Mouse (Mus musculus): ENCODE measurements at regions not wholly inside any gene's neighbourhood (a gene's known extent, or its start where the extent isn't known, plus 50 kb on each side); places are given as distances from the start of the nearest gene placed in this dataset.
"Not testable (repeated sequence)": the region's sequence is repeated elsewhere in the genome, so short reads cannot be mapped to it uniquely, and the experiment has no call there.

DNA sequence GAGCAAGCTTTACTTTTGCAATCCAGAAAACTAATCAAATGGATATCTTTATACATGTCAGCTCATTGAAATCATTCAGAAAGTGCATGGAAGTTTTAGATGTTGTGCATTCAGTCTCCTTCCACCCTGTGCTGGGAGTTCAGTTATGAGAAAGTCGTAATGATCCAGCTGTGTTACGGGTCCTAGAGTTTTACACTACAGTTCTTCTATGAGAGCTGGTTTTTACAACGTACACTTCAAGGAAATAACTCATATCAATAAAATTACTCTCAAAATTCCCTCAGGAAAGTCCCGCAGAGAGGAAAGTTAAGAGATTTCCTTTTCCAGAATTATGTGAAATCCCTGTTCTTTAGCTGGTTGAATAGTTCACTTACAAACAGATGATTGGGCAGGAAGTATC lies 418.1 kb upstream of the Slc10a2 start:
- no peak for DNase-seq
- intact Hi-C loops (cut with DNase I; ENCODE audit: low total_unique reads): no loop called here

DNA sequence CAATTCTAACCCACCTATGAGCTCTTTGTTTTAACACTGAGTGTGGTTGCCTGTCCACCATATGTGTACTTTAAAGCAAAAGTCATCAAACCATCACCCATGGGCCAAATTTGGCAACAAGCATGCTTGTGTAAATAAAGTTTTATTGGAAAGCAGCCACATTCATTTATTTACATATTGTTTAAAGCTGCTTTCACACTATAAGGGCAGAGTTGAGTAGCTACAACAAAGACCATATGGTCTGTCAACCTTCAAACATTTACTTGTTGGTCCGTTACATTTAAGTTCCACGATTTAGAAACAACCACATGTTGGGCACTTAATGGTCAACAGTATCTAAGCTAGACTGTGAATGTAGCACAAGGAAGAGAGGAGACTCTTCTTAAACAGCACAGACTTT lies 390.7 kb upstream of the Slc10a2 start:
- intact Hi-C loops (cut with DNase I; ENCODE audit: low total_unique reads): no loop called here
- no peak for DNase-seq

DNA sequence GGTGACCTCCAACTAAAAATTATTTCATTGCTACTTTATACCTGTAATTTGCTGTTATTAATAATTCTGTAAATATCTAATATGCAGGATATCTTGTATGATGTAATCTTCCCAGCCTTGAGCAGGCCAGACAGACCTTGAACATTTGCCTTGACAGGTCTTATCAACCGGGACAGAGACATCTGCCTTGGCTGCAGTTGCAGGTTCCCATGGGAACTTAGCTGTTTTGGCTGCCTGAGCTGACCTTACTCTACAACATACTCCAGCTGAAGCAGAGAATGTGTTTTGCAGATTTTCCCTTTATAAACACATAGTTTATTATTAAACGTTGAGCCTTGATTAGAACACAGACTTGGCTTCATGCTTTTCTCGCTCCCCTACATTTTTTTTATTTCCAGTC lies 385.3 kb upstream of the Slc10a2 start:
- peak; percentile 5 for DNase-seq
- intact Hi-C loops (cut with DNase I; ENCODE audit: low total_unique reads): no loop called here

DNA sequence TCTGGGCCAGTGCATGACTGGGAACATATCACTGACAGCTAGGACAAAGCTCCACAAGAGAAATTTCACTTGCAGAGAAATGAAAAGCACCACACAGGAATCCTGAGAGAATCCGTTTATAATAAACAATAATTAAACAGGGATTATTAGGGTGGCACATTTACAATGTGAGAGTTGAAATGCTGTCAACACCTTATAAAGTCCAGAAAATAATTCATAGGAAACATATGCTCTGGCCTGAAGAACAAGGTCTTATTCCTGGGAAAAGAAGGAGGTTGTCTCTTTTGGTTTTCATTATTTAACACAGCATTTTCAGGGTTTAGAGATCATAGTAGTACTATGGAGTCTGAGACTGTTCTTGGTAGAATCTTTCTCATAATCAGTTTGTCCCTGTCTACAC lies 377.8 kb upstream of the Slc10a2 start:
- DNase-seq: no peak
- intact Hi-C loops (cut with DNase I; ENCODE audit: low total_unique reads): no loop called here

DNA sequence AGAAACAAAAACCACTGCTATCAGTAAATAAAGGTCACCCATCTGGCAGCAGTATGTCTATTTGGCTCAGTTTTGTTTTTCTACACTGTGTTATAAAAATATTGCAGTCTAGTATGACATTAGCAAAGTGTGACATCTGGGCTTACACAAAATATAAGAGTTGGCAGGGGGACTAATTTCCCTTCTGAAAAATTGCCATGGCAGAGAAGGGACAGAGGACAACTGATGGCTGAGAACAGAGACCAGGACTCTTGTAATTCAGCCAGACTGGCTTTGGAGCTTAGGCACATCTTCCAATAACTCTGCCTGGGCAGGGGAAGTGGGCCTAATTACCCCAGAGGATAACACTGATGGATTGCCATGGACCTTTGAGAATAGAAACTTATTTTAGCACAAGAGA lies 367.8 kb upstream of the Slc10a2 start:
- no peak for DNase-seq
- intact Hi-C loops (cut with DNase I; ENCODE audit: low total_unique reads): no loop called here

DNA sequence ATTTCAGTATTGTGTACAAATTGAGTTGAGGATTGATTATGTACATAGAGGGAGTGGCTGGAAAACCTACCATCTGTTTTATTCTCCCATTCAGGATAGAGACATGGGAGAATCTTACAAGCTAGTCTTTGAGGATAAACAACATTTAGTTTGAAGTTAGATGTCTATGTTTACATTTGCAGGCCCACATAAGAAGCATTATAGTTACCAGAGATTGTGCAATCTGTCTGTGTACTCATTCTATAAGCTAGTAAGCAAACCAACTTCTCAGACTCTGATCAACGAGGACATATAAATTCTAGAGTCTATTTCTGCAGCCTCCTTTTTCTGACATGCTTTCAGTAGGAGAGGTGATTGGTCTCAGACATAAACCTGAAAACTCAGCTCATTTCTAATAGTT lies 367.4 kb upstream of the Slc10a2 start:
- intact Hi-C loops (cut with DNase I; ENCODE audit: low total_unique reads): no loop called here

DNA sequence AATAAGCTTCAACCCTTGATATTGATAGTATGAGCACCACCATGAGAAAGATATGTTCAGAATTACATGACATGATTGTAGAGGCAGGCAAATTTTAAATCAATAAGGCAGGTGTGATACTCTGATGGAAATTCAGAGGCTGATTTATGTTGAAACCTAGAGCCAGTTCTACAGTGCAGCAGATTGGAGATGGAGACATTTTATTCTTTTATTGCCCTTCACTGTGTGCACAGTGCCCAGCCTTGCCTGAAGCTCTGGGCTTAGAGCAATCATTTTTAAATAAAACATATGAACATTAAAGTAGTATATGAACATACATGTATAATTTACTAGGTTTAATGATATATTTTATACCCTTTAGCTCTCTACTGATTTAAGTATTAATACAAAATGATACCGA lies 352.5 kb upstream of the Slc10a2 start:
- no peak for DNase-seq
- intact Hi-C loops (cut with DNase I; ENCODE audit: low total_unique reads): no loop called here

More for the DNA sequence above, 367.4 kb upstream of the Slc10a2 start:
- DNase-seq: no peak

DNA sequence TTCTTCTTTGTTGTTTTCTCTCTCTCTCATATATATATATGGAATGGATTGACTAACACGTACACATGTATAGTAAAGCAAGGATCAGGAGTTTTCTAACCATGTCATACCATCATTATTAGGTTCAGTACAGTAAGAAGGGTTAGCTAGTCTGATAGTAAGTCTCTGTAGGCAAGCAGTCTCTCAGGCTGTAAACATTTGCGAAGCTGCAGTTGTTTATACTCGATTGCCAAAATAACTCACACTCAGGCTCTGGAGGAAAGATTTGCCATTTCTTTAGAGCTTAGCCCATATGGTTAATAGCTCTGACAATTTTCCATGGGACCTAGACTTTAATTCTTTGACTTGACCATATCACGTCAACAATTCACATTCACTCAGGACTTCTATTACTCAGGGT lies 348.3 kb upstream of the Slc10a2 start:
- DNase-seq: no peak
- intact Hi-C loops (cut with DNase I; ENCODE audit: low total_unique reads): no loop called here

DNA sequence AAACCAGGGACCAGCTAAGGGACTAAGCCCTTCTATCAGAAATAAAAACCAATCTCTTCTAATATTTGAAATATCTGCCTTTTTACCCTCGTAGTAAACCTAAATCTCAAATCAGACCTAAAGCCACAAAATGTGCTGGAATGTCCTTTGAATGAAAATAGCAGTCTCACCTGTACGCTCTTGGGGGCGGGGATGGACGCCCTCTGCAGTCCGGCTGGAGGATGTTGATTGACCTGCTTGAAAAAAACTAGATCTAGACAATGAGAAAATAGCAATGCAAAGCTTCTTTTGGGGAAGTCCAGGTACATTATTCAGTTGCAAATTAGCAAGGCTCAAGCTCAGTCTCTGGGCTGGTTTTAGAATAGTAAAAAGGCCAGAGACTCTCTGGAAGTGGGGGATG lies 337.1 kb upstream of the Slc10a2 start:
- intact Hi-C loops (cut with DNase I; ENCODE audit: low total_unique reads); DNase-seq: not testable (repeated sequence)

DNA sequence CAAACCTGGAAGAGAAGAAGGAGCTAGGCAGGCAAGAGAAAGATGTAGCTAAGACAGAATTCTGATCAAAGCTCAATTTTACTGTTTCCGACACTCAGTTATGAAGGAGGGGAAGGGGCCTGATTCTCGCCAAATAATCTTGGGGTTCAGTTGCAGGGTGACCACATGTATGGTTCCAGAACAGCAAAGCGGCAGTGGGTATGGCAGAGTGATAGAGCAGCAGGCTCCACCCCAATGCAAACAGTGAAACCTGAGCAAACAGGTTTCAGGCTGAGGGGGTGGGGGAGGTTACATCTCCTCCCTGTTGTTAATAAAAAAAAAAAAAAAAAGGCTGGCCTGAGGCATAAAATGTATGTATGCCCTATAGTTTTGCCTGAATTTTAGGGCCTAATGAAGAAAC lies 335.3 kb upstream of the Slc10a2 start:
- DNase-seq; intact Hi-C loops (cut with DNase I; ENCODE audit: low total_unique reads): not testable (repeated sequence)

DNA sequence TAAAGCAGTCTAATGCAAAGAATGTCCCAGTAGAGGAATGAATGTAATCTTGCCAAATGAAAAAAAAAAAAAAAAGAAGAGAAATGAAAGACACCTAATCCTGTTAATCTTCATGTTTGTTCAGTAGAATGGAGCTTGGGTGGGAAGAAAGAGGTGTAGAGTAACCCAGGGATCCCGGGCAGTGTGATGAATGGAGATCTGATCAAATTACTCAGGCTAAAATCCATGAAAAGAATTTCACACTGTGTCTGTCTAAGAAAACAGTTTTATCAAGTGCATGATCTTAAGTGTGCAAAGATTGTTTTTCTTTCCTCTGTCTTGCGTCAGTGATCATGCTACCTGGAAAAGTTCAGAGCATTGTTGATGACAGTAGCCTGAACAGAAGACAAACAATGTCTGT lies 333.9 kb upstream of the Slc10a2 start:
- no peak for DNase-seq
- intact Hi-C loops (cut with DNase I; ENCODE audit: low total_unique reads): no loop called here

DNA sequence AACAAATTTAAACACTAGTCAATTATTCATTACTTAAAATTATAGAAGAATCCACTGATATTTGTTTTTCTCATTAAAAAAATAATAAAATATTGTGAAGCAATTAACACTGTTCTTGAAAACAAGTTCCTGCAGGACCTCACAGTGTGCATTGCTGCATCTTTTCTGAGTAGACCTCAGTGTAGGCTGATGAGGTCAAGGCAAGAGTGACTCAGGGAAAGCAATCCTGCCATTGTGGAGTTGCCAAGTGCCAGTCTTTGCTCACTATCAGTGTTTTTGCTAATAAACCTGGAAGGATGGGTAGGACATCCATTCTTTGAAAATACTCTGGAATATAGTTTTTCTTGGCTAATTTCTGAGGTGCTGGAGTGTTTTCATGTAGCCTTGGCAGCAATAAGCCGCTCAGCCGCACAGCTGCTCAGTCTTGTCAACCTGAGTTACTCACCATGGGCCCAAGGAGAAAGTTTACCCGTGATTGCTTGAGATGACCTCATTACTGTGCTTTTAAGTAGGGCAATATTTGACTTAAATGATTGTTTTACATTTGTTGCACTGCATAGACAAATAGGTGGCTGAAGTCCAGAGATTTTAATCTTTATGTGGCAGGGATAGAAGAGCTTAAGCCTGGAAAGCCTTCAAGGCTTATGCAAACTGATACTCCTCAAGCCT lies 323.3 kb upstream of the Slc10a2 start:
- intact Hi-C loops (cut with DNase I; ENCODE audit: low total_unique reads): no loop called here
- DNase-seq: peak; percentile 7

DNA sequence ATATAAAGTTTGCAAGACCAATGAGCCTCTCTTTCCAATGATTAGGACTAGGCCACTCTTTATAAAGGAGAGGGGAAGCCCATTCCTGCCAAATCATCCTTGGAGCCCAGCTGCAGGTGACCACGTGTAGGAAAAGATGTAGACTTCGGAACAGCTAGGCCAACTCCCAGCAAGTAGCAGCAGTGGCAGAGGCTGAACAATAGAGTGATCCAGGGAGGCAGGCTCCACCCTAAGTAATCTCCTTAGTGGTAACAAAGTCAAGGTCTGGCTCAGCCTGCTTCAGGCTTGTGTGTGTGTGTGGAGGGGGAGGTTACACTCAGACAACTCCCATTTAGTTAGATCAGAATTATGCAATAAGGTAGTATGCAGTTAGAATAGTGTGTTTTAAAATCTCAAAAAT lies 311.7 kb upstream of the Slc10a2 start:
- intact Hi-C loops (cut with DNase I; ENCODE audit: low total_unique reads); DNase-seq: not testable (repeated sequence)

DNA sequence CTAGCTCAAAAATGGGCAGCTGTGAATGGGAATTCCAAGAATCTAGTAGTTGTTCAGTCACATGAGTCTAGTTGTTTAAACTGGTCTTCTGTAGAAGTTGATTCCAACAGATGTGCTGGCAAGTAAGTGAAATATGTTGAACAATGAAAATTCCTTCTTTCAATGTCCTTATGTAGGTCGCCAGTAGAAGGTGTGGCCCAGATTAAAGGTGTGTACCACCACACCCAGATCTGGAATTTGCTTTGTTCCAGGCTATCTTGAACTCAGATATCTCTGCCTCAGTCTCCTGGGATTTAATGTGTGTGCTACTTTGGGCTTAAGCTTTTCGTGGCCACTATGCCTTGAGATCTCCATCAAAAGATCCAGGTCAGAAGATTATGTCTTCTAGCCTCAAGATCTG lies 279.7 kb upstream of the Slc10a2 start:
- intact Hi-C loops (cut with DNase I; ENCODE audit: low total_unique reads): no loop called here

DNA sequence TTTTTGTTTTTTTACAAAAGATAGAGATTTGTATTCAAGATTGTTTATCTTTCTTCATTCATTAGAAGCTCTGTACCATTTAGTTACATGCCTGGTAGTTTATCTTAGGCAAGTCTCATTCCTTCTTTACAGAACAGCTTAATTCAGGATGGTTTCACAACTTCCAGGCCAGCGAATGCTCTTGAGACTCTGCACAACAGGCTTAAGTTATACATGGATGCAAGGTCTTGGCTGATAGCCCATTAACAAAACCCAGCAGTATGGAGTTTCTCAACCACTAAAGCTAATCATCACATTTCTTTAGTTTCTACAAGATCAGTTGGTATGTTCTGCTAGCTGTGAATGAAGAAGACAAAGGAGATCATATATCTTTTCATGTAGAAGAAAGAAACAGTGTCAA lies 272.9 kb upstream of the Slc10a2 start:
- intact Hi-C loops (cut with DNase I; ENCODE audit: low total_unique reads): no loop called here

More for the DNA sequence above, 279.7 kb upstream of the Slc10a2 start:
- DNase-seq: no peak

DNA sequence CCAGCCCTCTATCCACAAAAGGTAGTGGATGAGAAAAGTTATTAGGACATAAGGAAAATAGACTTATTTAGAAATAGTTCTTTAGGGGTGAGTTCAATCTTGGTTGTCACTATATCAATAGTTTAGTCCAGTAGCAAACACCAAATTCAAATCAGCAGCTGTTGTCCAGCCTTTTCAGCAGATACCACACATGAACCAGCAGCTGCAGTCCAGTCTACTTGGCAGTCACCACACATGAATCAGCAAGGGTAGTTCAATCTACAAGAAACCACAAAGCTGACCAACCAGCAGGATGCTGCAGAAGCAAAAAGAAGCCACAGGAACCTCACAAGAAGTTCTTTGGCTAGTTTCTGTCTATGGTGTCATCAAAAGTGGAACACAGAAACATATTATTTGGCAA lies 234.8 kb upstream of the Slc10a2 start:
- DNase-seq: no peak
- intact Hi-C loops (cut with DNase I; ENCODE audit: low total_unique reads): no loop called here

More for the DNA sequence above, 272.9 kb upstream of the Slc10a2 start:
- DNase-seq: no peak

DNA sequence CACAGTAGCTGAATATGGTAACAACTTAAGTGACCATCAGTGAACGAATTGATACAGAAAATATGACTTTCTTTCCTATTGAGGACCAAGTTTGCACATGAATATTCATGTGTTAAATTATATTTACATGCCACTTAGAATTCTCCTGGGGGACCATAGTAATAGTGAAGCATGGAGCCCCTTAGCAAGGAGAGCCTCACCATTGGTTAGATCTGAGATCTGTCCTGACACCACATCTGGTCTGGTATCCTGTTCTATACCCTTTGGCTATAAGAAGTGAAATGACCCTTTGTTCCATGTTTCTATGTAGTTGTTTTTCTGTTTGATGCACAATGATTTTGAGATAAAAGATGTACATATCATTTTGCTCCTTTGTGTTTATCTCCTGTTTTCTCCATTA lies 209.4 kb upstream of the Slc10a2 start:
- no peak for DNase-seq
- intact Hi-C loops (cut with DNase I; ENCODE audit: low total_unique reads): no loop called here

DNA sequence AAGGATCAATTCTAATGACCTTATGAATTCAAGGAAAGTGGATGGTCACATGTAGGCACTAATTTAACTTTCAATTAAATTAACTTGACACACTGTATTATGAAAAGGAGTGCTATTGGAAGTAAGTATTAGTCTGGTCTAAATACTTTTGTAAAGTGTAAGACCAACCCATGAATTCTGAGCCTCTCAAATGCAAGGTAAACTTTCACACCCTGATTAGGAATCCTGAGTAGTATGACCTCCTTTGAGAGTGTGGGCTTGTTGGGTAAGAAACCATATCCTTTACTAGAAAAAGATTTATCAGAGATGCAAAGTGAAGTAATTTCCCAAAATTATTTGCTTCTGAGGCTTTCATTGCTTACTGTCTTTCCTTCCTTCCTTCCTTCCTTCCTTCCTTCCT lies 194.8 kb upstream of the Slc10a2 start:
- no peak for DNase-seq
- intact Hi-C loops (cut with DNase I; ENCODE audit: low total_unique reads): no loop called here

DNA sequence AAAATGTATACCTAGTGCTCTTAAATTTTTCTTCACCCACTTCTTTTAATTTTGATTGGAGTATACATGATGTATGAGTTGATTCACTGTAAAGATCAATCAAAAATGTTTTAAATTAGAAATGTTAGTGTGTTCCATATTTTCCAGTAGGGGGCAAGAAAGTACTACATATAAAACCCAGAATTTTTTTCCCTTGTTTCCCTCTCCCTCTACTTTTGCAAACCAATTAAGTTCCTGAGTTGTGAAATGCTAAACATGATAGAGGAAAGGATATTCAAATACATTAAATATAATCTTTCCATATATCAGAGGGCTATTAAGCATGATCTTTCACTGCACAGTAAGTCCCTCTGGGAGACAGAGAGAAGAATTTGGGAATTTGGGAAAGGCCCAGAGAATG lies 192.0 kb upstream of the Slc10a2 start:
- DNase-seq: no peak
- intact Hi-C loops (cut with DNase I; ENCODE audit: low total_unique reads): no loop called here

DNA sequence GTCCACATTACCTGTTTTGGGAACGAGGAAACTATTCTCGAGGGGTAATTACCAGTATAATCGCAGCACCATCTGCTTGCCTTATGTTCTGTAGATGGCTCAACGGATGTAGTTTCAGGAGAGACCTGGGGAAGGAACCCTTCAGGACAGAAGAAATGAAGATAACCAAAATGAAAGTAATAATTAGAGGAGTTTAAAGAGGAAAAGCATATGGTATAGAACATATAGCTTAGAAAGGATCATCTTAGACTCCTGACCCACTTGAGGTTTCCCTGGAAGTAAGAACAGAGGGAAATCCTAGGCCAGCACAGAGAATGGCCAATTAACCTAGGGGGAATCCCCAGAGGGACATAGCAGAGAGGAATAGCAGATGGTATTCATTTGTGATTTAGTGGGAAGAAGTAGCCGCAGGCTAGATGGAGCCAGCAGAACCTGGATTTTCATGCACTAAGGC lies 180.6 kb upstream of the Slc10a2 start:
- intact Hi-C loops (cut with DNase I; ENCODE audit: low total_unique reads): no loop called here
- no peak for DNase-seq

DNA sequence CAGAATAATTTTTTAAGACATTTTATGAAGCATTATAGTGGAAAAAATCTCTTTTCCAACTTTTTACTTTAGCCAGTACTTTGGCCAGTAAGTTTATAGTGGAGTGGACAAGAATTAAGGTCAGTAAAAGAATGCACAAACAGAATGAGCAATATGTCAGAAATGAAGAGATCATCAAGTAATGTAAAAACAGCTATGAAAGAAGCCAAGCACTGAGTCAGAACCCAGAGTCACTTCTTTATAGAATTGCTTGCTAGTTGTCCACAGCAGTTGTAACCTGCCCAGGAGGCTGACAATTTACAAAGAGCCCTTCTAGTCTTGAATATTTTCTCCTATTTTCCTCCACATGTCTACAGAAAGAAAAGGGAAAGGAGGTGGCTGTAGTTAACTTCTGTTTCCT lies 178.6 kb upstream of the Slc10a2 start:
- DNase-seq: no peak
- intact Hi-C loops (cut with DNase I; ENCODE audit: low total_unique reads): no loop called here

DNA sequence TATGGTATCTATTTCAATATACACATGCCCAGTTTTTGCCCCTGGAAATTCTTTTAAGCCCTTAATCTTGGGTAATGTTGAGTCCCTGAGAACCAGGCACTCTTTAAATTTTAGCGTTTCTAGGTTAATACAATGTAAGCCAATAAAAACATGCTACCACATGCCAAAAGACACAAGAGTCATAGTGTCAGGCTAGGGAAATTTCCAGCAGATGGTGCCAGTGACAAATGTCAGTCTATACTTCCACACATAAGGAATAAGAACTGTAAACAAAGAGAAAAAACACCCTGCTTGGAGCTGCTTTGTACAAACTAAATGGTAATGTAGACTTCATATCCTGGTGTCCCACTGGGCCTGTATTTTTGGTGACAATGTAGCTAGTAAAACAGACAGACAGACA lies 157.2 kb upstream of the Slc10a2 start:
- DNase-seq: no peak
- intact Hi-C loops (cut with DNase I; ENCODE audit: low total_unique reads): no loop called here

All from gastrocnemius, postnatal 14 days (tissue).